Mouse (Mus musculus): ENCODE measurements around the gene Gfra4.

The Gfra4 gene

DNA sequence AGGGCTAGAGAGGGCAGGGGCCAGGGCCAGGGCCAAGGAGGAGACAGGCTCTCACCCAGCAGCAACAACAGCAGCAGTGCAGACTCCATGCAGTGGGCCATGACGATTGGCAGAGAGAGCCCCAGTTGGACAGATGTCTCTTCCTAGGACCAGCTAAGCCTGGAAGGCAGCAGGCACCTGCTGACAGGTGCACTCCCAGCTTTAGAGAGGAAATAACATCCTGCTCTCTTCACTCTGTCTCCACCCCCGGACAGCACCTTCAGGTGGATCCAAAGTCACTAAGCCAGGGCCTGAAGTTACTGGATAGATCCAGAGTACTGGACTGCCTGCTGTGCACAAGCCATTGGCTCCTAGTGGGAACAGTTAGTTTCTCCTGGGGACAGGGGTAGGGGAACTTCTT is at the start of gene Gfra4:
TSS of gene Gfra4 (minus strand) at position 101 of the 400 bp plus-strand sequence.
- DNase-seq (ENCODE audit: low spot score) = no peak

DNA sequence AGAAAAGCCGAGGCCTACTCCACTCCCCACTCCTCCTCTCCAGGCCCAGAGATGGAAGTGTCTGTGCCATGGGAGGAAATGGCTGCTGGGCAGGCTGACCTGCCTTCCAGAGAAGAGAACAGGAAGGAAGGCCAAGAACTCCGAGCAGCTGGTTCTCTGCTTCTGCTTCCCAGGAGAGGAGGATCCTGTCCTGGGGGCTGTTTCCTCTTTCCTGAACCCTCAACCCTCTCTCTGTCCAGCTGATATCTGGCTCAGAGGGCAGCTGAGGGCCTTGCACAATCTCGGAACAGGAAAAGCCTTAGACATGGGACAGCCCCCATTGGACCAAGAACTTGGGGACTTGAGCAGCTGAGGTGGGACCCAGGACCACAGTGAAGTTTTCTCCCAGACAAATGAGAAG is 48.0 kb upstream of the Gfra4 start:
- no peak for DNase-seq (ENCODE audit: low spot score)

GRCm38 (mm10) chr2:131089634-131090033 is 46.7 kb upstream of the Gfra4 start:
- DNase-seq (ENCODE audit: low spot score) = no peak

DNA sequence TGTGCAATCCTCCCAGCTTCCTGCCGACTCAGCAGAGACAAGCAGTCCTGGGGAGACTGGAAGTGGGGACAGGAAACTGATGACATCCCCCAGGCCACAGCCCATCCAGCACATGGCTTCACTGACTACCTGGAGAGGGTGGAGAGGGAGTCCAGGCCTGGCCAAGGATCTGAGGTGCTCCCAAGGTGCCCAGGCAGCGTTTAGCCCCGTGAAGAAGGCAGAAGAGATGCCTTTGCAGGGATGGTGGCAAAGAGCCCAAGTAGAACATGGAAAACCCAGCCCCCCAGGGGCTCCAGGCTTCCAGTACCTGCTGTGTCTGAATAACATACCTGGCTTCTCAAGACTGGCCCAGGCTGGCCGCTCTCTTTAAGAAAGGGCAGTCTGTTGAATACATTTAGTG is 45.7 kb upstream of the Gfra4 start:
- DNase-seq (ENCODE audit: low spot score) = no peak

GRCm38 (mm10) chr2:131086667-131087390 is 43.9 kb upstream of the Gfra4 start, which contains the start of gene Siglec1:
TSS of gene Siglec1 (minus strand) at chr2:131086765.
- no peak for DNase-seq (ENCODE audit: low spot score)

DNA sequence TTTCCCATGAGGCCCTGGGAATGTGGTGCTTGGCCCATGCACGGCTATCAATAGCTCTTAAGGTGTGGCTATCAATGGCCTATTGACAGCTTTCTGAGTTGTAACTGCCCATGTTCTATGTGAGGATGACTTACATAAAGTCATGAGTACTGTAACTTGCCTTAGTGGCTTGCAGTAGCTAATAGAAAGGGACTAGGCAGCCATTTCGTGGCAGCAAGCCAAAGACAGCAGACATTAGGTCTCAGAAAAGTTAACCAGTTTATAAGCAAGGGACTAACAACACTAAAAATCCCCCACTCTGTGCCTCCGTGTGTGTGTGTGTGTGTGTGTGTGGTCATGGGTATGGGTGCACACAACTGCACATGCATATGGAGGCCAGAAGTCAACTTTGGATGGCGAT is 41.3 kb upstream of the Gfra4 start:
- DNase-seq (ENCODE audit: low spot score) = no peak

GRCm38 (mm10) chr2:131080507-131080906 is 37.6 kb upstream of the Gfra4 start:
- no peak for DNase-seq (ENCODE audit: low spot score)

DNA sequence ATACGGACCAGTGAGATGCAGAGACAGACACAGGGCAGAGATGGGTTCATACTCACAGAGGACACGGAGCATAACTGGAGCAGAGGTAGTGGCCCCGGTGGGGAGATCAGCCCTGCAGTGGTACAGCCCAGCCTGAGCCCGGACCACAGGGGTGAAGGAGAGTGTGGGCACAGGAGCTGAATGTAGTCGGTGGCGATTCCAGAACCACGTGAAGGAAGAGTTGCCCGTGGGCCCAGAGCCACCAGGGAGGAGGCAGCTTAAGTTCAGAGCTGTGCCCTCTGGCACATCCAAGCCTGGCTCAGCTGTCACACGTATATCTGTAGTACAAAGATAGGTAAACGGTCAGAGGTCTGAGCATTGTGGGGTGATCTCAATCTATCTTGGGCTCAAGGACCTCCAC is 29.6 kb upstream of the Gfra4 start:
- no peak for DNase-seq (ENCODE audit: low spot score)

DNA sequence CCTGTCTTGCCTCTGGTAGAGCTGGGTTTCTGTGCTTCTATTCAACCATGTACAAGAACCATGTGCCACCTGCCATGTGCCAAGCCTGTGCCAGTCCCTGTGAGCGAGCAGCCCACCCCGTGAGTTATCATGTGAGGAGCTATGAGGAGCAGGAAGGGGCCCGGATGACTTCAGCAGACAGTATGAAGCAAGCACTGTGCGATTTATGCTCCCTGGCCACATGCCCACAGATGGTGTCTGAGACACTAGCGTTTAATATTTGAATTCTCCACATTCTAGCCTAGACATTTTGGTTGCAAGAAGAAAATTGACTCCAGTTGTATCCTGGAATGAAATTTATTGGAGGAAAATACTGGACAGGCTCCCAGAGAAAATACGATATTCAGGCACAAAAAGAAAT is 24.6 kb upstream of the Gfra4 start:
- DNase-seq (ENCODE audit: low spot score) = no peak

GRCm38 (mm10) chr2:131066342-131066741 is 23.5 kb upstream of the Gfra4 start:
- DNase-seq (ENCODE audit: low spot score) = no peak

GRCm38 (mm10) chr2:131063404-131063864 is 20.5 kb upstream of the Gfra4 start, which contains the start of gene Adam33:
TSS of gene Adam33 (minus strand) at chr2:131063814.
- DNase-seq (ENCODE audit: low spot score) = no peak

- DNase-seq (ENCODE audit: low spot score) = no peak
Measured at GRCm38 (mm10) chr2:131061607-131062006, 18.7 kb upstream of the Gfra4 start.

- no peak for DNase-seq (ENCODE audit: low spot score)
Measured at GRCm38 (mm10) chr2:131060784-131061183, 17.9 kb upstream of the Gfra4 start.

- no peak for DNase-seq (ENCODE audit: low spot score)
Measured at GRCm38 (mm10) chr2:131059781-131060540, 17.1 kb upstream of the Gfra4 start.

- peak; percentile 60 for DNase-seq (ENCODE audit: low spot score)
Measured at GRCm38 (mm10) chr2:131059377-131059776, 16.5 kb upstream of the Gfra4 start.

DNA sequence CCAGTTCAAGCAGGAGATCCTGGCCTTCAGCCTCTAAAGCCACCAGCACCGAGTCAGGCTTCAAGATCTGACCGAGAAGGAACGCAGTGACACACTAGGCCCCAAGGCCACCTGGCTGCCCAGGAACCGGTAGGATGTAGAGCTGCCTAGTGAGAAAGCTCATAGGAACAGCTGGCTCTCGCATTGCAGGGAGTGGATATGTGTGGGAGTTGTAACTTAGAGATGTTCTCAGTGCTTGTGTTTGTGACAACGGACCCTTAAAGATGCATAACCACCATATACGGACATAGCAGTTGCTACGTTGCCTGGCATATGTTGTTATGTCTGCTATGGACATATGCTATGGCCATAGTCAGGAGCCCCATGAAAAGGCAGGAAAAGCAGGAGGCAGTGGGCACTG is 15.8 kb upstream of the Gfra4 start:
- DNase-seq (ENCODE audit: low spot score) = no peak

DNA sequence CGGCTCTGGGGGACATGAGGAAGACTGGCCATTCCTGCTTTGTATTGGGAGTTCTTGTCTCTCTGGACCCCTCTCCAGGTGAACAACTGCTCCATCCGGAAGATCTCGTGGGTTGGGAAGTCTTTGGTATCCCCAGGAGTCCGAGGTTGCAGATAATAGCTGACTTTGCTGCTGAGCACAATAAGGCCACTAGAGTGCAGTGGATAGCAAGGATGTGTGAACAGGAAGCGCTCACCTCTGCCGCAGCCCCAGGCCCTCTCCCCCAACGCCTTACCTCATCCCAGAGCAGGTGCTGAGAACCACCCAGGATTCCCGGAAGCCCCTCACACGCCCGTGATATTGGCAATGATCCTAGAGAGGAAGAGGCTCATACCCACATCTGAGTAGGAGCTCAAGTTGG is 13.3 kb upstream of the Gfra4 start:
- no peak for DNase-seq (ENCODE audit: low spot score)

DNA sequence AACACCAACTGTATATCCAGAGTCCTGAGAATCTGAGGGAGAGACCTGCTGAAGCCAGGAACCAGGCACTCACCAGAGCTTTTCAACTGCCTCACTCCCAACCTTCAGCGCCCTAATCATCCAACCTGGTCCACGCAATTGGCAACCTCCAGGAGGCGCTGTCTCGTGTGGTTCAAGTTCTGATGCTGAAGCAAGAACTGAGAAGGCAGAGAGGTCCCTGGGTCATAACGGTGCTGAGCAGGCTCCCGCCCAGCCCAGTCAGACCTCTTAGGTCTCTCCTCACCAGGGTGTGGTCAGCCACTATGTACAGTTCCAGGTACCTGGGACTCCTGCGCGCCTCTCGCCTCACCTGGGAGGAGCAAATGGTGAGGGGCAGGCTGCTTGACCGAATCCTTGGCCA is 12.7 kb upstream of the Gfra4 start:
- peak; percentile 51 for DNase-seq (ENCODE audit: low spot score)

DNA sequence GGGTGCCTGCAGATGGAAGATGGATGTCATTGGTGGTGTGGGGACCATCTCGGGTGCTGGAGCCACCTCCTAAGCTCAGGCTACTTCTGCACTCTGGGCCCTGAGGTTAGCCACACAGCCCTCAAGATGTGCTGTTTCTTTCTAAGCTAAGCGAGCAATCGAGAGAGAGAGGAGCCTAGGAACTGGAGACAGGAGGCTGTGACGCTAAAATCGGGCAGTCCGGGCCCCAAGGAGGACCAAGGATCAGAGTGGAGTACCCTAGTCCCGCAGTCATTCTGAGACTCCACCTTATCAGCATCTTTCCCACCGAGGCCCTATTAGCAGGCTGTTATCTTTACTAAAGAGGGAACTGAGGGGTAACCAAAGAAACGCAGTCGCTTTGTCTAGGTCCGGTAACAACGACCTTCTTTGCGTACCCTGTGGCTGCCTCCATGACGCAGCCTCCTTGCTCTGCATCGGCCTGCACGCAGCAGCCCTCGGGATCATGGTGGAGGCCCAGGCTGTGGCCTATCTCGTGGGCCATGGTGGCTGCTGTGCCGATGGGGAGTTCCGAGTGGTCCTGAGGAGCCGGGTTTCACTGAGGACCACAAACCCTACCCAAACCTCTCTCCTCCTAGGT is 11.9 kb upstream of the Gfra4 start:
- no peak for DNase-seq (ENCODE audit: low spot score)

DNA sequence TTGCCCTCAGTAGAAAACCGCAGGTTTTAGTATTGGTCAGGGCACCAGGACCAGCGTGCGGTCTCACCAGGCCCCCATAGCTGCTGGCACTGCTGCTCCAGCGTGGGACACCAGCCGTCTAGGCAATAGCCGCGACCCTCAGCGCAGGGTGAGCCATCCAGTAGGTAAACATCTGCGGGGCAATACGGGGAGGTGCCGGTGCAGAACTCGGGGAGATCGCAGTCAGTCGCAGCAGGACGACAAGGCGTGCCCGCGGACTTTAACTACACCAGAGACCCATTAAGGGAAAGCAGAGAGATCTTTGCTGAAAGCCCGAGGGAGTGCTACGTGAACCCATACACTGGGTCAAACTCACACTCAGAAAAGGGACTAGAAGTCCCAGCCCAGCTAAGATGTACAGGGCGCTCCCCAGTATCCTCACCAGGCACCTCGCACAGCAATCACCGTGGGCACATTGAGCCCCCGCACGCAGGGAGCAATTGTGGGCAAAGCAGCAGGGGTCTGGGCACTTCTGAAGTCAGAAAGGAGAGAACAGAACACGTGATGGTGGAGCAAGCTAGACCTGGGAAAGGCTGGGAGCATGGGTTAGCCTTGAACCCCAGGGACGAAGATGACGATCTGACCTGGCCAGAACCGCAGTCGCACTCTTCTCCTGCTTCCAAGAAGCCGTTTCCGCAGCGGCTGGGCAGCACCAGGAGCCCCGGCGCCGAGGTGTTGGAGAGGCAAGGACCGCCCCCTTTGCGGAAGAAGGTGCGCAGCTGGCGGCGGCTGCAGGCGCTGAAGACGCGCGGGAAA is 11.2 kb upstream of the Gfra4 start:
- no peak for DNase-seq (ENCODE audit: low spot score)

GRCm38 (mm10) chr2:131052862-131053418 is 10.1 kb upstream of the Gfra4 start:
- DNase-seq (ENCODE audit: low spot score) = no peak

DNA sequence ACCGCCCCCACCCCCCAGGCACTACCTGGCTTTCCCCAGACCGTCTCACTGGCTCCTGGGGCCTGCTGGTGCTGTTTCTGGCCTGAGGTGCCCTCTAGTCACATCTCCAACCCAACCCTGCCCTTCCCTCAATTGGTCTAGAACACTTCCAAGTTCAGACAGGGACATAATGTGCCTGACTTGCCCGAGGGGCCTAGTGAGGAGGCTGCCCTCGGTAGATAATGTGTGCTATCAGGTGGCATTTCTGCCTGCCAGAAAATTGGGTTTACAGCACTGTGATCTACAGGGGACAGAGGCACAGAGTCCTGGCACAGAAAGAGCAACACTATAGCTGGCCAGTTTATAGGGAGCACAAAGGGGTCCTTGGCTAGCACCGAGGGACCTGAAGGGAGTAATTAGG is 9.2 kb upstream of the Gfra4 start:
- DNase-seq (ENCODE audit: low spot score) = no peak

Data from testis, postnatal 14 days (tissue).